ENCODE assay signal across 36 mouse cellular contexts in the genomic region with DNA sequence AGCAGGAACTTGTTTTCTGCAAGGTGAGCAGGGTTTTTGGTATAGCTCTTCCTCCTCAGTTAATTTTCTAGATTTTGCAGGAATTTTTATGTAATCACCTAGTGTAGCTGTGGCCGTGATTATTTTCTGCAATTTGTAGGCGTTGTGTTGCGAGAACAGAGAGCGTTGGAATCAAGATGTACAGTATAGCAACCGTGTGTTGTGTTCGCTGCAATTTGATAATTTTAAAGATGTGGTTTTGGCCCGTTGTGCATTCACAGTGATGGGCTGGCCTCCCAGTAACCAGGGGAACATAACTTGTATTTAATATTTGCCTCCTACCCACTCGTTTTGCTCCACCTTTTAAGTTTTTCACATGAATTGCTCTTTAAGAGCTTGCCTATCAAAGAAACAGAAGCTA. TPM values are rescaled to one million over a fixed set of nuclear protein-coding genes. Genes with fewer than 3 reads are reported as not detected.
DNase-seq lines count a peak whose midpoint lies in the region; ATAC-seq and TF ChIP-seq lines count a peak whose summit lies in the region.
"Had no signal": no experiment of that assay in that cellular context is flagged by ENCODE, and none has a peak within 500 bp of the region (broad histone marks: within the 10 kb centered on the region; RNA-seq: fewer than 3 reads in every experiment).

No protein-coding gene starts in this region.

- peak overlapping the region; percentile 77; the same call in 1 of the 2 replicates for H3K27ac ChIP-seq in forebrain, embryonic 13.5 days
- H3K27ac ChIP-seq in forebrain, embryonic 11.5 days (ENCODE audit: low read depth, low read length) = no peak overlapping the region
- no peak overlapping the region for H3K27ac ChIP-seq in MEL (ENCODE audit: control insufficient read depth, low read depth, low read length)
- no peak overlapping the region for H3K27ac ChIP-seq in cerebellum, adult 2 months (ENCODE audit: insufficient read depth, low read length)
- H3K27ac ChIP-seq: embryonic facial prominence, embryonic 13.5 days; hindbrain, embryonic 14.5 days; limb, embryonic 10.5 days; limb, embryonic 15.5 days; liver, embryonic 13.5 days; neural tube, embryonic 15.5 days; stomach, postnatal 0 days had no signal

- TF ChIP-seq CTCF in MEL (IDR thresholded peaks at IDR 0.05 in 2 of 3, conservative IDR thresholded peaks at IDR 0.05 in 1 of 3; ENCODE audit: control insufficient read depth in 1 of 3, insufficient read depth in 1 of 3, low read depth in 2 of 3, low read length in 3 of 3, poor library complexity in 1 of 3, severe bottlenecking in 1 of 3) = no peak
- no peak for TF ChIP-seq CTCF in cerebellum, adult 2 months (IDR thresholded peaks at IDR 0.05; ENCODE audit: borderline replicate concordance, insufficient read depth, low read depth, low read length)

- peaks cover 11% of the 10 kb centered on the region; the same call in 1 of the 2 replicates for H3K36me3 ChIP-seq in forebrain, embryonic 13.5 days (ENCODE audit: poor library complexity, severe bottlenecking)
- H3K36me3 ChIP-seq in forebrain, embryonic 11.5 days (ENCODE audit: control insufficient read depth, insufficient read depth, low read length) = no peaks in the 10 kb centered on the region
- H3K36me3 ChIP-seq in MEL (ENCODE audit: control insufficient read depth in 1 of 2, insufficient read depth in 2 of 2, low read length in 2 of 2) = peaks cover 0 to 16% of the 10 kb centered on the region in 2 experiments; a peak in 2 of 4 replicates
- H3K36me3 ChIP-seq: limb, embryonic 10.5 days; liver, embryonic 13.5 days; neural tube, embryonic 15.5 days had no signal

- DNase-seq in forebrain, embryonic 11.5 days (ENCODE audit: low spot score) = no peak
- peak; percentile 37 for DNase-seq in layer of hippocampus, adult 11-12 months (ENCODE audit: low spot score)
- no peak for DNase-seq in layer of hippocampus, postnatal 14 days (ENCODE audit: low spot score in 2 of 2)
- DNase-seq in MEL (ENCODE audit: low read depth, low spot score) = peak; percentile 46
- no peak for DNase-seq in kidney, adult 11 months
- no peak for DNase-seq in cerebellum, adult 2 months
- DNase-seq: adrenal gland, postnatal 10 days; cerebellum, adult 11 months; cerebellum, adult 9-11 months; gastrocnemius, postnatal 25 days; heart, adult 18-20 months; heart, postnatal 4 days; kidney, adult 2 months; kidney, postnatal 36 days; liver, embryonic 13.5 days; lung, adult 18-20 months; lung, postnatal 4 days; midbrain, embryonic 14.5 days; right cerebral cortex, postnatal 4 days; thymus, adult 18-20 months; thymus, postnatal 25 days had no signal

- H3K9ac ChIP-seq in forebrain, embryonic 13.5 days = no peak overlapping the region
- H3K9ac ChIP-seq in forebrain, embryonic 11.5 days (ENCODE audit: low read length) = no peak overlapping the region
- H3K9ac ChIP-seq in MEL (ENCODE audit: control insufficient read depth, low read depth, low read length, poor library complexity, severe bottlenecking) = no peak overlapping the region
- H3K9ac ChIP-seq: embryonic facial prominence, embryonic 13.5 days; hindbrain, embryonic 14.5 days; limb, embryonic 15.5 days; liver, embryonic 13.5 days; neural tube, embryonic 15.5 days had no signal

- peak in 1 of 2 experiments; percentile 38; a peak in 1 of 4 replicates for TF ChIP-seq EP300 in MEL (IDR thresholded peaks at IDR 0.05; ENCODE audit: low read depth in 1 of 2, low read length in 2 of 2)

- 89% methylated on average over 8 of the region's 8 CpGs for WGBS in forebrain, embryonic 13.5 days
- whole genome bisulfite sequencing in forebrain, embryonic 11.5 days = 89% methylated on average over 8 of the region's 8 CpGs
- 89% methylated on average over 8 of the region's 8 CpGs for WGBS in cerebellum, adult 2 months

- H3K9me3 ChIP-seq in forebrain, embryonic 13.5 days (replicated peaks) = no peaks in the 10 kb centered on the region
- H3K9me3 ChIP-seq in forebrain, embryonic 11.5 days (ENCODE audit: control insufficient read depth, low read length) = no peaks in the 10 kb centered on the region
- no peaks in the 10 kb centered on the region for H3K9me3 ChIP-seq in MEL (replicated peaks; ENCODE audit: insufficient read depth, low read length)
- H3K9me3 ChIP-seq: embryonic facial prominence, embryonic 13.5 days; limb, embryonic 10.5 days; limb, embryonic 15.5 days; liver, embryonic 13.5 days; neural tube, embryonic 15.5 days had no signal

- no peak for TF ChIP-seq POLR2A in MEL (IDR thresholded peaks at IDR 0.05; ENCODE audit: control insufficient read depth in 1 of 2, insufficient read depth in 1 of 2, low read depth in 1 of 2, low read length in 2 of 2, poor library complexity in 1 of 2)
- TF ChIP-seq POLR2A in cerebellum, adult 2 months (IDR thresholded peaks at IDR 0.05; ENCODE audit: borderline replicate concordance, insufficient read depth, low read length) = no peak

- TF ChIP-seq RAD21 in MEL (IDR thresholded peaks at IDR 0.05; ENCODE audit: low read depth, low read length) = no peak

- H3K4me1 ChIP-seq in forebrain, embryonic 13.5 days = peaks cover 29% of the 10 kb centered on the region
- H3K4me1 ChIP-seq in forebrain, embryonic 11.5 days (replicated peaks; ENCODE audit: control insufficient read depth, insufficient read depth, low read length) = no peaks in the 10 kb centered on the region
- H3K4me1 ChIP-seq in MEL (ENCODE audit: control insufficient read depth in 1 of 2, insufficient read depth in 2 of 2, low read length in 2 of 2) = peaks cover 8 to 22% of the 10 kb centered on the region in 2 experiments
- H3K4me1 ChIP-seq in cerebellum, adult 2 months (ENCODE audit: control insufficient read depth, insufficient read depth, low read length) = peaks cover 9% of the 10 kb centered on the region; the same call in 1 of the 2 replicates
- H3K4me1 ChIP-seq: embryonic facial prominence, embryonic 13.5 days; limb, embryonic 10.5 days; limb, embryonic 15.5 days; neural tube, embryonic 15.5 days had no signal

- peak overlapping the region; percentile 26 for H3K4me2 ChIP-seq in forebrain, embryonic 13.5 days
- no peak overlapping the region for H3K4me2 ChIP-seq in forebrain, embryonic 11.5 days (ENCODE audit: low read depth, low read length, severe bottlenecking)
- H3K4me2 ChIP-seq: embryonic facial prominence, embryonic 13.5 days; heart, embryonic 11.5 days; hindbrain, embryonic 14.5 days; limb, embryonic 15.5 days; liver, embryonic 13.5 days; neural tube, embryonic 15.5 days had no signal

- 0 out of 2 replicates have a peak overlapping the region, but pooled peaks have one; percentile 17 for H3K4me3 ChIP-seq in forebrain, embryonic 13.5 days
- no peak overlapping the region for H3K4me3 ChIP-seq in forebrain, embryonic 11.5 days (ENCODE audit: low read depth, low read length)
- peak overlapping the region in 1 of 2 experiments; percentile 11; a peak in 2 of 4 replicates for H3K4me3 ChIP-seq in MEL (ENCODE audit: control insufficient read depth in 1 of 2, insufficient read depth in 1 of 2, low read depth in 2 of 2, low read length in 2 of 2)
- H3K4me3 ChIP-seq in cerebellum, adult 2 months (replicated peaks; ENCODE audit: insufficient read depth, low read depth, low read length) = no peak overlapping the region
- H3K4me3 ChIP-seq: embryonic facial prominence, embryonic 13.5 days; limb, embryonic 10.5 days; limb, embryonic 15.5 days; liver, embryonic 13.5 days; neural tube, embryonic 15.5 days had no signal

- no peak for ATAC-seq in forebrain, embryonic 13.5 days
- ATAC-seq in forebrain, embryonic 11.5 days (replicated peaks; ENCODE audit: low FRiP score) = no peak
- peak; percentile 45 for ATAC-seq in megakaryocyte progenitor cell, adult 5-6 weeks (replicated peaks; ENCODE audit: poor library complexity)
- ATAC-seq: lung, postnatal 0 days had no signal

- no peaks in the 10 kb centered on the region for H3K79me2 ChIP-seq in MEL (ENCODE audit: control insufficient read depth, insufficient read depth, low read length, poor library complexity)

- no peaks in the 10 kb centered on the region for H3K27me3 ChIP-seq in forebrain, embryonic 13.5 days
- no peaks in the 10 kb centered on the region for H3K27me3 ChIP-seq in forebrain, embryonic 11.5 days (ENCODE audit: control insufficient read depth, insufficient read depth, low read length)
- no peaks in the 10 kb centered on the region for H3K27me3 ChIP-seq in MEL (ENCODE audit: control insufficient read depth in 1 of 2, insufficient read depth in 2 of 2, low read length in 2 of 2)
- no peaks in the 10 kb centered on the region for H3K27me3 ChIP-seq in cerebellum, adult 2 months (ENCODE audit: control insufficient read depth, insufficient read depth, low read length)
- H3K27me3 ChIP-seq: CH12.LX; embryonic facial prominence, embryonic 13.5 days; limb, embryonic 15.5 days; liver, embryonic 13.5 days; neural tube, embryonic 15.5 days had no signal

TF ChIP-seq in MEL, 35 proteins besides CTCF, POLR2A, EP300 and RAD21:
- no peak for TF ChIP-seq GATA1 (IDR thresholded peaks at IDR 0.05; ENCODE audit: low read depth, low read length)
- no peak for TF ChIP-seq NRF1 (IDR thresholded peaks at IDR 0.05; ENCODE audit: insufficient read depth, low read depth, low read length, poor library complexity, severe bottlenecking)
- no peak for TF ChIP-seq MAZ (IDR thresholded peaks at IDR 0.05; ENCODE audit: low read depth, low read length)
- TF ChIP-seq MYC (IDR thresholded peaks at IDR 0.05; ENCODE audit: low read depth, low read length) = no peak
- TF ChIP-seq MXI1 (IDR thresholded peaks at IDR 0.05; ENCODE audit: low read depth, low read length) = no peak

RNA-seq across cellular contexts. Expression of a gene that starts 49.3 kb away (rescaled TPM):
- polyA plus RNA-seq in forebrain, embryonic 13.5 days (2015; fragmentation: Nextera tagmentation; extraction: Ambion mirVana) = 0.67 and 0.72 TPM in 2 replicates
- polyA plus RNA-seq in forebrain, embryonic 11.5 days (2014; fragmentation: Nextera tagmentation; extraction: Ambion mirVana) = not detected in 2 replicates
- total RNA-seq in layer of hippocampus, postnatal 14 days (2021) = not detected
- total RNA-seq in MEL (2012; rRNA removed) = 0.31 TPM in 1 of 2 replicates, not detected in the other
- under 1 TPM in 1 of 2 experiments, not detected in 1; 0.52 TPM for polyA plus RNA-seq in MEL (2012; ENCODE audit: insufficient read depth in 1 of 2, insufficient read length in 2 of 2, low read depth in 1 of 2, low replicate concordance in 2 of 2, missing spikeins in 1 of 2)
- total RNA-seq in megakaryocyte progenitor cell, adult 5-6 weeks (2015) = 2.0 TPM in 1 of 2 replicates, not detected in the other
- 0.29 and 0.74 TPM in 2 replicates for total RNA-seq in megakaryocyte progenitor cell, adult 5-6 weeks (2017)
- polyA plus RNA-seq in cerebellum, adult 2 months (2012; rRNA removed) = 0.25 and 0.63 TPM in 2 replicates
- total RNA-seq: adrenal gland, postnatal 10 days; CH12.LX; gastrocnemius, adult 18-20 months; gastrocnemius, postnatal 25 days; heart, adult 18-20 months; heart, postnatal 4 days had no signal
- polyA plus RNA-seq: heart, embryonic 11.5 days; intestine, embryonic 14.5 days; kidney, embryonic 16.5 days; liver, embryonic 13.5 days; lung, postnatal 0 days; midbrain, embryonic 14.5 days; neural tube, embryonic 15.5 days; spleen, adult 2 months; stomach, postnatal 0 days had no signal

Comparison
In these comparisons a context has a peak if more than half of its experiments do, and no peak if none do; other contexts are left out.
1. DNase-seq: peak in layer of hippocampus, adult 11-12 months (single experiment) and MEL (single experiment); none in forebrain, embryonic 11.5 days (single experiment), layer of hippocampus, postnatal 14 days (0 of 2), kidney, adult 11 months (single experiment) and cerebellum, adult 2 months (0 of 2).